ENCODE assay signal across 11 mouse cellular contexts in the genomic region with DNA sequence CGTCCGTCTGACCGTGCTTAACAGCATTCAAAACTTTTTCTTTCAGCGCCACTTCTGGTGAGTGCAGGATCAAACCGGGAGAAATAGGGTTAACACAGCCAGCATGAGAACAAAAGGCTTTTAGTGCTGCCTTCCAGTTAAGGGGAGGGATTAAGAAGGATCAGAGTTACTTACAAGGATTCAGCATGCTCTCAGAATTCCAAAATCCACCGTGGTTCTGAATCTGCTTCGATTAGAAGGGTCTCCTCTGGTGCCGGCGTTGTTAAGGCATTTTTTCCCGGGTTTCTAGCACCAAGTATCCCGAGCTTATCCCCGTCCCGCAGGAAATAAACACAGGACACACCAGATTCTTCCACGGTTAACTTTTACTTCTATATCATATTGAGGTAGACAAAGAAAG. TPM values are rescaled to one million over a fixed set of nuclear protein-coding genes. Genes with fewer than 3 reads are reported as not detected.
DNase-seq lines count a peak whose midpoint lies in the region; ATAC-seq and TF ChIP-seq lines count a peak whose summit lies in the region.
"Not testable (repeated sequence)": the region's sequence is repeated elsewhere in the genome, so short reads cannot be mapped to it uniquely, and the experiment has no call there.
"Had no signal": no experiment of that assay in that cellular context is flagged by ENCODE, and none has a peak within 500 bp of the region (broad histone marks: within the 10 kb centered on the region; RNA-seq: fewer than 3 reads in every experiment).

No protein-coding gene starts in this region.

- H3K4me2 ChIP-seq in forebrain, embryonic 15.5 days (replicated peaks), result peak overlapping the region; percentile 49
- H3K4me2 ChIP-seq in kidney, embryonic 15.5 days, result peak overlapping the region; percentile 62
- H3K4me2 ChIP-seq in liver, embryonic 16.5 days (ENCODE audit: low read depth, low read length), result peak overlapping the region; percentile 49
- peak overlapping the region; percentile 69 for H3K4me2 ChIP-seq in myocyte (ENCODE audit: low read depth)
- H3K4me2 ChIP-seq in stomach, embryonic 15.5 days, result peak overlapping the region; percentile 55

- not testable (repeated sequence) for H3K79me2 ChIP-seq in MEL (ENCODE audit: control insufficient read depth, insufficient read depth, low read length, poor library complexity); myocyte (ENCODE audit: control insufficient read depth, insufficient read depth)

- intact Hi-C loops in heart, postnatal 10 days (cut with DNase I), result not testable (repeated sequence)

- not testable (repeated sequence) for H3K27me3 ChIP-seq in MEL (ENCODE audit: control insufficient read depth in 1 of 2, insufficient read depth in 2 of 2, low read length in 2 of 2); forebrain, embryonic 15.5 days; kidney, embryonic 15.5 days; liver, embryonic 16.5 days (ENCODE audit: control insufficient read depth, insufficient read depth, low read depth, low read length); myocyte (ENCODE audit: control insufficient read depth, insufficient read depth, insufficient read length); stomach, embryonic 15.5 days (replicated peaks)

- peak overlapping the region; percentile 52 for H3K27ac ChIP-seq in MEL (ENCODE audit: control insufficient read depth, low read depth, low read length)
- peak overlapping the region; percentile 75 for H3K27ac ChIP-seq in forebrain, embryonic 15.5 days (replicated peaks)
- H3K27ac ChIP-seq in kidney, embryonic 15.5 days, result peak overlapping the region; percentile 94
- not testable (repeated sequence) for H3K27ac ChIP-seq in liver, embryonic 16.5 days (ENCODE audit: low read length)
- peak overlapping the region; percentile 91 for H3K27ac ChIP-seq in stomach, embryonic 15.5 days

- peak overlapping the region; percentile 67 to 73 for H3K4me3 ChIP-seq in MEL (ENCODE audit: control insufficient read depth in 1 of 2, insufficient read depth in 1 of 2, low read depth in 2 of 2, low read length in 2 of 2)
- H3K4me3 ChIP-seq in forebrain, embryonic 15.5 days, result peak overlapping the region; percentile 39
- peak overlapping the region; percentile 49 for H3K4me3 ChIP-seq in kidney, embryonic 15.5 days (replicated peaks)
- peak overlapping the region; percentile 41 for H3K4me3 ChIP-seq in liver, embryonic 16.5 days (ENCODE audit: low read depth, low read length)
- peak overlapping the region; percentile 27 for H3K4me3 ChIP-seq in myocyte
- H3K4me3 ChIP-seq in stomach, embryonic 15.5 days (replicated peaks), result peak overlapping the region; percentile 49

- not testable (repeated sequence) for H3K9me3 ChIP-seq in MEL (replicated peaks; ENCODE audit: insufficient read depth, low read length); forebrain, embryonic 15.5 days; kidney, embryonic 15.5 days (replicated peaks); liver, embryonic 16.5 days (replicated peaks; ENCODE audit: control insufficient read depth, low read length); stomach, embryonic 15.5 days

- H3K36me3 ChIP-seq in MEL (ENCODE audit: control insufficient read depth in 1 of 2, insufficient read depth in 2 of 2, low read length in 2 of 2); forebrain, embryonic 15.5 days; kidney, embryonic 15.5 days; liver, embryonic 16.5 days (ENCODE audit: control insufficient read depth, insufficient read depth); myocyte (ENCODE audit: control insufficient read depth, insufficient read depth); stomach, embryonic 15.5 days: not testable (repeated sequence)

- not testable (repeated sequence) for TF ChIP-seq RAD21 in MEL (IDR thresholded peaks at IDR 0.05; ENCODE audit: low read depth, low read length)

- peak overlapping the region; percentile 69 for H3K9ac ChIP-seq in MEL (ENCODE audit: control insufficient read depth, low read depth, low read length, poor library complexity, severe bottlenecking)
- H3K9ac ChIP-seq in forebrain, embryonic 15.5 days (replicated peaks), result peak overlapping the region; percentile 35; the same call in 1 of the 2 replicates
- peak overlapping the region; percentile 49 for H3K9ac ChIP-seq in kidney, embryonic 15.5 days
- H3K9ac ChIP-seq in liver, embryonic 16.5 days (ENCODE audit: low read depth, low read length); stomach, embryonic 15.5 days: not testable (repeated sequence)

- not testable (repeated sequence) for ATAC-seq in forebrain, embryonic 15.5 days (replicated peaks); kidney, embryonic 15.5 days (replicated peaks; ENCODE audit: low FRiP score); liver, embryonic 16.5 days (ENCODE audit: low read depth); stomach, embryonic 15.5 days (ENCODE audit: insufficient read depth, low FRiP score, low read depth)

- DNase-seq in MEL (ENCODE audit: low read depth, low spot score), result peak; percentile 58
- DNase-seq in embryo, embryonic 9.5 days (ENCODE audit: extremely low spot score), result peak; percentile 57
- peak; percentile 1 to 2 for DNase-seq in heart, postnatal 10 days

- H3ac ChIP-seq in myocyte (ENCODE audit: control insufficient read depth, insufficient read length), result not testable (repeated sequence)

- WGBS in forebrain, embryonic 15.5 days, result 1% methylated on average over 11 of the region's 14 CpGs
- WGBS in kidney, embryonic 15.5 days, result 2% methylated on average over 11 of the region's 14 CpGs
- WGBS in liver, embryonic 16.5 days (ENCODE audit: insufficient replicate concordance), result 0% methylated on average over 11 of the region's 14 CpGs
- 1% methylated on average over 12 of the region's 14 CpGs for WGBS in stomach, embryonic 15.5 days

- not testable (repeated sequence) for TF ChIP-seq EP300 in MEL (IDR thresholded peaks at IDR 0.05; ENCODE audit: low read depth in 1 of 2, low read length in 2 of 2)

- H3K4me1 ChIP-seq in MEL (ENCODE audit: control insufficient read depth in 1 of 2, insufficient read depth in 2 of 2, low read length in 2 of 2); forebrain, embryonic 15.5 days; kidney, embryonic 15.5 days; liver, embryonic 16.5 days (ENCODE audit: control insufficient read depth, low read depth, low read length); stomach, embryonic 15.5 days: not testable (repeated sequence)

- TF ChIP-seq CTCF in MEL (IDR thresholded peaks at IDR 0.05 in 2 of 3, conservative IDR thresholded peaks at IDR 0.05 in 1 of 3; ENCODE audit: control insufficient read depth in 1 of 3, insufficient read depth in 1 of 3, low read depth in 2 of 3, low read length in 3 of 3, poor library complexity in 1 of 3, severe bottlenecking in 1 of 3), result not testable (repeated sequence)

- not testable (repeated sequence) for TF ChIP-seq POLR2A in MEL (IDR thresholded peaks at IDR 0.05; ENCODE audit: control insufficient read depth in 1 of 2, insufficient read depth in 1 of 2, low read depth in 1 of 2, low read length in 2 of 2, poor library complexity in 1 of 2); myocyte (IDR thresholded peaks at IDR 0.05; ENCODE audit: insufficient read length, low read depth)

TF ChIP-seq in MEL, 35 proteins besides CTCF, POLR2A, EP300 and RAD21:
- TF ChIP-seq MXI1 (IDR thresholded peaks at IDR 0.05; ENCODE audit: low read depth, low read length), result peak; percentile 20; the same call in 1 of the 2 replicates

RNA-seq across cellular contexts. Expression of a gene that starts 37.0 kb away (rescaled TPM):
- total RNA-seq in MEL (2012; rRNA removed), result not detected in 2 replicates
- polyA plus RNA-seq in MEL (2012; ENCODE audit: insufficient read depth in 1 of 2, insufficient read length in 2 of 2, low read depth in 1 of 2, low replicate concordance in 2 of 2, missing spikeins in 1 of 2) (not detected), myocyte (2012; fragmentation: generic; extraction: Trizol) (not detected)
- polyA plus RNA-seq in forebrain, embryonic 15.5 days (2015; fragmentation: Nextera tagmentation; extraction: Ambion mirVana), result not detected in 2 replicates
- total RNA-seq in heart, postnatal 10 days (2021), result not detected
- not detected in 2 replicates for polyA plus RNA-seq in kidney, embryonic 15.5 days (2015; fragmentation: Nextera tagmentation; extraction: Ambion mirVana)
- polyA plus RNA-seq in liver, embryonic 16.5 days (2015; fragmentation: Nextera tagmentation; extraction: Ambion mirVana), result not detected in 2 replicates
- polyA plus RNA-seq in stomach, embryonic 15.5 days (2015; fragmentation: Nextera tagmentation; extraction: Ambion mirVana), result not detected in 2 replicates
- total RNA-seq: gastrocnemius, postnatal 14 days; left cerebral cortex, postnatal 4 days had no signal
- polyA plus RNA-seq: inflammation-experienced regulatory T-cells, adult 6 months had no signal

Comparison
In these comparisons a context has a peak if more than half of its experiments do, and no peak if none do; other contexts are left out.
1. DNase-seq: peak in every context shown above with its lines; median percentile 58 in MEL; 57 in embryo, embryonic 9.5 days; 2 in heart, postnatal 10 days.